Mouse (Mus musculus): ENCODE results near the gene Tnfsf8. TPM values are rescaled to one million over a fixed set of nuclear protein-coding genes. Genes with fewer than 3 reads are reported as not detected.

Tnfsf8 gene
- polyA plus RNA-seq, 1 experiment from 2014 or later: not detected

Other genes starting within 250 kb of the Tnfsf8 start
- gene Tex48, start 238.9 kb downstream of the Tnfsf8 start, polyA plus RNA-seq (2014; fragmentation: Nextera tagmentation; extraction: Ambion mirVana): not detected in 2 replicates
- gene Gm11214, start 198.0 kb downstream of the Tnfsf8 start, polyA plus RNA-seq (2014; fragmentation: Nextera tagmentation; extraction: Ambion mirVana): not detected in 2 replicates
- not detected in 2 replicates for gene Tnfsf15, start 116.2 kb downstream of the Tnfsf8 start, polyA plus RNA-seq (2014; fragmentation: Nextera tagmentation; extraction: Ambion mirVana)
- gene Tnc, start 185.7 kb upstream of the Tnfsf8 start, polyA plus RNA-seq (2014; fragmentation: Nextera tagmentation; extraction: Ambion mirVana): 9.7 and 10.8 TPM in 2 replicates

All from limb, embryonic 11.5 days (tissue).